In the genomic region with DNA sequence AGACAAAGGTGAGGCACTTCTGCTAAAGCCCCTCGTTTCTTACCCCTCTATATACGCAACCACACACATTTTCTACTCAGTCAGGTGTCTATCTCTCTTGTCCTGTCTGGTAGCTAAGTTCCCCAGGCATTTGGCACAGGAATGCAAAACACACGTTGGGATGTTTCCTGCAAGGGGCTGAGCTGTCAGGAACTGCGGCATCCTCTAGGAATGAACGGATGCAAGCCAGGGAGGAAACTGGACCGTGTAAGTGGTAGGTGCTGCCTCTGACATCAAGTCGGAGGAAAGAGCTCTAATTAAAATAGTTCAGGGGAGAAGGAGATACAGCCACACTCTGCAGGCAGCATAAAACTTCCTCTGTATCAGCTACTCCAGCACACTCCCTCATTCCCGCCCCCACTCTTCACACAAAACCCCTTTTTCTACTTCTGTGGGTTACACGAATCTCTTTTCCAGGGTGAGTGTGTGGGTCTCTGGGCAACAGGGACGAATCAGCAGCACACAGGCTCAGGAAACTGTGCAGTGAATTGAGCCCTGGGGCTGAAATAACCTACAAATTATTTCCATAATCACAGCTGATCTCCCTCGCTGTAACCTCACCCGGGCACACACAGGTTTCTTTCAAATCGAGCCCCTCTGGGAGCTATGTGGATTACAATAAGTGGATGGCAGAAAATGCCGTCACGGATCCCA, we compare ENCODE assay signal across 12 mouse cellular contexts.
DNase-seq lines count a peak whose midpoint lies in the region; ATAC-seq and TF ChIP-seq lines count a peak whose summit lies in the region.
"Had no signal": no experiment of that assay in that cellular context is flagged by ENCODE, and none has a peak within 500 bp of the region (broad histone marks: within the 10 kb centered on the region; RNA-seq: fewer than 3 reads in every experiment).

No protein-coding gene starts in this region.

- WGBS in forebrain, embryonic 13.5 days, result 43% methylated on average over 15 of the region's 15 CpGs
- 45% methylated on average over 15 of the region's 15 CpGs for WGBS in forebrain, embryonic 15.5 days
- WGBS in hindbrain, postnatal 0 days, result 40% methylated on average over 15 of the region's 15 CpGs
- 57% methylated on average over 15 of the region's 15 CpGs for WGBS in stomach, postnatal 0 days
- 60% methylated on average over 15 of the region's 15 CpGs for WGBS in liver, embryonic 12.5 days (ENCODE audit: insufficient replicate concordance)

- peaks cover 21% of the 10 kb centered on the region for H3K4me1 ChIP-seq in forebrain, embryonic 13.5 days
- peaks cover 14% of the 10 kb centered on the region for H3K4me1 ChIP-seq in forebrain, embryonic 15.5 days
- H3K4me1 ChIP-seq in hindbrain, postnatal 0 days (ENCODE audit: insufficient read depth, low read length), result no peaks in the 10 kb centered on the region
- H3K4me1 ChIP-seq in stomach, postnatal 0 days (replicated peaks; ENCODE audit: control insufficient read depth, insufficient read depth), result no peaks in the 10 kb centered on the region
- peaks cover 32% of the 10 kb centered on the region for H3K4me1 ChIP-seq in liver, embryonic 12.5 days

- TF ChIP-seq CTCF in hindbrain, postnatal 0 days (IDR thresholded peaks at IDR 0.05; ENCODE audit: low read depth), result no peak
- TF ChIP-seq CTCF in stomach, postnatal 0 days (IDR thresholded peaks at IDR 0.05; ENCODE audit: low read depth), result no peak

- H3K9me3 ChIP-seq in forebrain, embryonic 13.5 days (replicated peaks), result peaks cover 4% of the 10 kb centered on the region; the same call in 1 of the 2 replicates
- H3K9me3 ChIP-seq in forebrain, embryonic 15.5 days, result no peaks in the 10 kb centered on the region
- H3K9me3 ChIP-seq in hindbrain, postnatal 0 days (ENCODE audit: low read length), result no peaks in the 10 kb centered on the region
- H3K9me3 ChIP-seq in stomach, postnatal 0 days (ENCODE audit: control insufficient read depth, low read length), result no peaks in the 10 kb centered on the region
- no peaks in the 10 kb centered on the region for H3K9me3 ChIP-seq in liver, embryonic 12.5 days (replicated peaks)
- H3K9me3 ChIP-seq: liver, embryonic 15.5 days had no signal

- H3K4me3 ChIP-seq in forebrain, embryonic 13.5 days, result no peak overlapping the region
- no peak overlapping the region for H3K4me3 ChIP-seq in forebrain, embryonic 15.5 days
- no peak overlapping the region for H3K4me3 ChIP-seq in hindbrain, postnatal 0 days (ENCODE audit: low read length)
- H3K4me3 ChIP-seq in stomach, postnatal 0 days (ENCODE audit: low read depth, low read length), result no peak overlapping the region
- H3K4me3 ChIP-seq in liver, embryonic 12.5 days, result no peak overlapping the region
- H3K4me3 ChIP-seq: liver, embryonic 15.5 days had no signal

- DNase-seq in right cerebral cortex, adult 18-20 months, result peak; percentile 68
- DNase-seq in right cerebral cortex, postnatal 10 days (ENCODE audit: low spot score in 2 of 2), result no peak
- DNase-seq in hindbrain, postnatal 0 days (ENCODE audit: low spot score), result no peak
- no peak for DNase-seq in lung, adult 18-20 months
- DNase-seq in stomach, postnatal 0 days (ENCODE audit: low spot score), result no peak
- DNase-seq: adrenal gland, adult 8-10 months; kidney, adult 11 months; layer of hippocampus, postnatal 36 days had no signal

- ATAC-seq in forebrain, embryonic 13.5 days, result 0 out of 2 replicates have a peak, but pooled peaks have one; percentile 31
- no peak for ATAC-seq in forebrain, embryonic 15.5 days (replicated peaks)
- ATAC-seq in hindbrain, postnatal 0 days, result peak; percentile 6; the same call in 1 of the 2 replicates
- ATAC-seq in stomach, postnatal 0 days (ENCODE audit: low FRiP score, low TSS enrichment), result no peak
- no peak for ATAC-seq in liver, embryonic 12.5 days

- H3K9ac ChIP-seq in forebrain, embryonic 13.5 days, result peak overlapping the region; percentile 43; the same call in 1 of the 2 replicates
- no peak overlapping the region for H3K9ac ChIP-seq in forebrain, embryonic 15.5 days (replicated peaks)
- no peak overlapping the region for H3K9ac ChIP-seq in hindbrain, postnatal 0 days (replicated peaks; ENCODE audit: low read length)
- no peak overlapping the region for H3K9ac ChIP-seq in stomach, postnatal 0 days (ENCODE audit: low read length)
- no peak overlapping the region for H3K9ac ChIP-seq in liver, embryonic 12.5 days
- H3K9ac ChIP-seq: liver, embryonic 15.5 days had no signal

- TF ChIP-seq EP300 in stomach, postnatal 0 days (optimal IDR thresholded peaks at IDR 0.05), result no peak

- no peaks in the 10 kb centered on the region for H3K27me3 ChIP-seq in forebrain, embryonic 13.5 days
- no peaks in the 10 kb centered on the region for H3K27me3 ChIP-seq in forebrain, embryonic 15.5 days
- no peaks in the 10 kb centered on the region for H3K27me3 ChIP-seq in hindbrain, postnatal 0 days (ENCODE audit: insufficient read depth, low read length)
- no peaks in the 10 kb centered on the region for H3K27me3 ChIP-seq in stomach, postnatal 0 days (ENCODE audit: control insufficient read depth, insufficient read depth, low read length)
- no peaks in the 10 kb centered on the region for H3K27me3 ChIP-seq in liver, embryonic 12.5 days (replicated peaks)
- H3K27me3 ChIP-seq: liver, embryonic 15.5 days had no signal

- H3K4me2 ChIP-seq in forebrain, embryonic 13.5 days, result no peak overlapping the region
- no peak overlapping the region for H3K4me2 ChIP-seq in forebrain, embryonic 15.5 days (replicated peaks)
- H3K4me2 ChIP-seq in hindbrain, postnatal 0 days (ENCODE audit: low read depth, low read length), result no peak overlapping the region
- H3K4me2 ChIP-seq in stomach, postnatal 0 days (replicated peaks; ENCODE audit: low read depth), result no peak overlapping the region
- no peak overlapping the region for H3K4me2 ChIP-seq in liver, embryonic 12.5 days
- H3K4me2 ChIP-seq: liver, embryonic 15.5 days had no signal

- peaks cover 15% of the 10 kb centered on the region; the same call in 1 of the 2 replicates for H3K36me3 ChIP-seq in forebrain, embryonic 13.5 days (ENCODE audit: poor library complexity, severe bottlenecking)
- peaks cover 11% of the 10 kb centered on the region; the same call in 1 of the 2 replicates for H3K36me3 ChIP-seq in forebrain, embryonic 15.5 days
- H3K36me3 ChIP-seq in hindbrain, postnatal 0 days (ENCODE audit: insufficient read depth, low read length), result no peaks in the 10 kb centered on the region
- 0 out of 2 replicates have a peak, but pooled peaks cover 3% of the 10 kb centered on the region for H3K36me3 ChIP-seq in stomach, postnatal 0 days (ENCODE audit: control insufficient read depth, insufficient read depth, low read length)
- peaks cover 6% of the 10 kb centered on the region for H3K36me3 ChIP-seq in liver, embryonic 12.5 days
- H3K36me3 ChIP-seq: liver, embryonic 15.5 days had no signal

- peak overlapping the region; percentile 37; the same call in 1 of the 2 replicates for H3K27ac ChIP-seq in forebrain, embryonic 13.5 days
- H3K27ac ChIP-seq in forebrain, embryonic 15.5 days (replicated peaks), result no peak overlapping the region
- no peak overlapping the region for H3K27ac ChIP-seq in hindbrain, postnatal 0 days
- no peak overlapping the region for H3K27ac ChIP-seq in stomach, postnatal 0 days (replicated peaks)
- H3K27ac ChIP-seq in liver, embryonic 12.5 days, result no peak overlapping the region
- H3K27ac ChIP-seq: liver, embryonic 15.5 days had no signal

Comparison
In these comparisons a context has a peak if more than half of its experiments do, and no peak if none do; other contexts are left out.
1. ATAC-seq: peak in forebrain, embryonic 13.5 days (single experiment) and hindbrain, postnatal 0 days (single experiment); none in forebrain, embryonic 15.5 days (single experiment), stomach, postnatal 0 days (single experiment) and liver, embryonic 12.5 days (single experiment).